Mouse (Mus musculus) CH12.LX (cell line): Measurements from ENCODE around the gene Fgfrl1. TPM values are rescaled to one million over a fixed set of nuclear protein-coding genes. Genes with fewer than 3 reads are reported as not detected.

ENCODE experiments used
- DNase-seq: peaks from one replicate; pipeline ENCODE4 v3.0.0-alpha.2; 2013; ENCODE audit errors: extremely low read depth
- H3K27ac ChIP-seq: 2 replicates; pipeline ENCODE4 v1.5.1; 2012; ENCODE audit warnings: low read depth, mild to moderate bottlenecking, control low read depth, moderate library complexity; ENCODE audit not compliant: insufficient read depth
- H3K27me3 ChIP-seq: replicated peaks from 2 replicates; pipeline ENCODE3; 2012; ENCODE audit warnings: inconsistent platforms
- H3K36me3 ChIP-seq, 2 experiments: replicated peaks in 1 of 2; 2 replicates each; pipeline versions ENCODE3 to v1.6.1; 2012; ENCODE audit warnings: inconsistent platforms in 1 of 2, low read length in 1 of 2, mild to moderate bottlenecking in 1 of 2, mixed read lengths in 1 of 2, moderate library complexity in 1 of 2; ENCODE audit not compliant: control insufficient read depth in 1 of 2, insufficient read depth in 1 of 2
- H3K4me1 ChIP-seq, 2 experiments: 2 replicates each; pipeline ENCODE4 v1.6.1; 2012; ENCODE audit warnings: inconsistent platforms in 1 of 2, moderate library complexity in 1 of 2; ENCODE audit not compliant: insufficient read depth in 2 of 2, control insufficient read depth in 1 of 2
- H3K4me2 ChIP-seq: 2 replicates; pipeline ENCODE4 v1.6.1; 2012; ENCODE audit warnings: low read depth, mild to moderate bottlenecking, control low read depth; ENCODE audit not compliant: poor library complexity, insufficient read depth, severe bottlenecking
- H3K4me3 ChIP-seq, 3 experiments: fragments of 150-350 bp in 1 of 3; sonication (generic) in 1 of 3; replicated peaks in 1 of 3; 2 replicates each; pipeline versions ENCODE3 to v1.5.1; 2011 to 2012; ENCODE audit warnings: low read depth in 2 of 3, low read length in 2 of 3, mild to moderate bottlenecking in 2 of 3, moderate library complexity in 2 of 3, control low read depth in 1 of 3, improper control_type of control experiment in 1 of 3, inconsistent platforms in 1 of 3, mixed read lengths in 1 of 3; ENCODE audit not compliant: poor library complexity in 1 of 3
- H3K79me2 ChIP-seq: replicated peaks from 2 replicates; pipeline ENCODE4 v1.6.1; 2012; ENCODE audit warnings: mild to moderate bottlenecking, moderate library complexity; ENCODE audit not compliant: control insufficient read depth, poor library complexity, insufficient read depth, severe bottlenecking; ENCODE audit errors: extremely low read depth
- H3K9ac ChIP-seq: 2 replicates; pipeline ENCODE4 v1.6.1; 2012; ENCODE audit warnings: low read depth, mild to moderate bottlenecking, control low read depth, moderate library complexity; ENCODE audit not compliant: insufficient read depth
- H3K9me3 ChIP-seq: replicated peaks from 2 replicates; pipeline ENCODE3; 2012; ENCODE audit warnings: low read length, inconsistent platforms, mixed read lengths
- BHLHE40 ChIP-seq: IDR thresholded peaks from 2 replicates; pipeline ENCODE4 v1.6.1; 2011; ENCODE audit warnings: mild to moderate bottlenecking, low read depth, low read length, improper control_type of control experiment
- CHD1 ChIP-seq: IDR thresholded peaks from 2 replicates; pipeline ENCODE4 v1.6.1; 2012; ENCODE audit warnings: low read depth, low read length, improper control_type of control experiment, inconsistent platforms
- CHD2 ChIP-seq: IDR thresholded peaks from 2 replicates; pipeline ENCODE4 v1.6.1; 2011; ENCODE audit warnings: low read length, improper control_type of control experiment
- ELF1 ChIP-seq: IDR thresholded peaks from 2 replicates; pipeline ENCODE4 v1.6.1; 2014; ENCODE audit warnings: low read depth, mild to moderate bottlenecking, inconsistent platforms, low read length, improper control_type of control experiment
- GABPA ChIP-seq: IDR thresholded peaks from 2 replicates; pipeline ENCODE4 v1.6.1; 2012; ENCODE audit warnings: low read depth, low read length, improper control_type of control experiment, inconsistent platforms; ENCODE audit not compliant: insufficient replicate concordance
- IRF4 ChIP-seq: IDR thresholded peaks from 2 replicates; pipeline ENCODE4 v1.6.1; 2014; ENCODE audit warnings: low read depth, mild to moderate bottlenecking, inconsistent platforms, low read length, improper control_type of control experiment
- JUND ChIP-seq: conservative IDR thresholded peaks from 2 replicates; pipeline ENCODE4 v1.6.1; 2011; ENCODE audit warnings: low read depth, low read length, improper control_type of control experiment
- MAX ChIP-seq: IDR thresholded peaks from 2 replicates; pipeline ENCODE4 v1.6.1; 2011; ENCODE audit warnings: low read length, improper control_type of control experiment
- MAZ ChIP-seq: IDR thresholded peaks from 2 replicates; pipeline ENCODE4 v1.6.1; 2012; ENCODE audit warnings: low read depth, mild to moderate bottlenecking, inconsistent platforms, low read length, improper control_type of control experiment, moderate library complexity
- MEF2A ChIP-seq: IDR thresholded peaks from 2 replicates; pipeline ENCODE4 v1.6.1; 2014; ENCODE audit warnings: low read depth, mild to moderate bottlenecking, inconsistent platforms, low read length, improper control_type of control experiment, borderline replicate concordance
- NELFE ChIP-seq: IDR thresholded peaks from 2 replicates; pipeline ENCODE4 v1.6.1; 2011; ENCODE audit warnings: low read depth, low read length, improper control_type of control experiment
- NRF1 ChIP-seq: IDR thresholded peaks from 2 replicates; pipeline ENCODE4 v1.6.1; 2014; ENCODE audit warnings: low read depth, mild to moderate bottlenecking, inconsistent platforms, low read length, improper control_type of control experiment, moderate library complexity
- PAX5 ChIP-seq: IDR thresholded peaks from 2 replicates; pipeline ENCODE4 v1.6.1; 2012; ENCODE audit warnings: low read length, inconsistent platforms, mixed read lengths
- POLR2A ChIP-seq: IDR thresholded peaks from 2 replicates; pipeline ENCODE4 v1.6.1; 2011; ENCODE audit warnings: low read depth, mild to moderate bottlenecking, improper control_type of control experiment, low read length
- POLR2AphosphoS2 ChIP-seq: IDR thresholded peaks from 2 replicates; pipeline ENCODE4 v1.6.1; 2011; ENCODE audit warnings: low read depth, low read length, improper control_type of control experiment
- SIN3A ChIP-seq: IDR thresholded peaks from 2 replicates; pipeline ENCODE4 v1.6.1; 2012; ENCODE audit warnings: low read length, improper control_type of control experiment, inconsistent platforms
- SMC3 ChIP-seq: IDR thresholded peaks from 2 replicates; pipeline ENCODE4 v1.6.1; 2011; ENCODE audit warnings: low read depth, low read length, improper control_type of control experiment
- USF2 ChIP-seq: conservative IDR thresholded peaks from 2 replicates; pipeline ENCODE4 v1.6.1; 2011; ENCODE audit warnings: low read depth, low read length, improper control_type of control experiment
- ZNF384 ChIP-seq: IDR thresholded peaks from 2 replicates; pipeline ENCODE4 v1.6.1; 2012; ENCODE audit warnings: low read depth, low read length, improper control_type of control experiment, inconsistent platforms
- dilution Hi-C: fragments of 300-500 bp; cut with MboI; formaldehyde crosslinking; loops from 2 replicates; pipeline ENCODE4 v1.14.3; 2020; ENCODE audit warnings: low sequenced_read_pairs; ENCODE audit not compliant: extremely low pct_unique_long_range_greater_than_20kb, extremely low pct_ligation_motif_present
- in situ Hi-C: fragments of 300-500 bp; cut with MboI; formaldehyde crosslinking; loops from 3 replicates; pipeline ENCODE4 v1.14.3; 2019; ENCODE audit warnings: low sequenced_read_pairs, low pct_ligation_motif_present, low pct_unique_long_range_greater_than_20kb, mixed read lengths
- polyA plus RNA-seq: library from polyadenylated mRNA; unstranded; fragments of >175 nt; gene quantifications from 2 replicates; pipeline ENCODE4 v1.2.1, GENCODE M21; 2012; ENCODE audit warnings: low read depth; ENCODE audit not compliant: insufficient read length
- total RNA-seq, 2 experiments: library from RNA; depleted of rRNA; stranded (reverse); fragments of 300-350 nt in 1 of 2; fragments of >200 nt in 1 of 2; gene quantifications; 2 replicates each; pipeline ENCODE4 v1.2.3; 2012 to 2014

Fgfrl1 gene
- total and polyA plus RNA-seq, 3 experiments, result 0.17 to 0.64 (median 0.26) TPM

- Histone ChIP-seq H3K9me3 (no peaks in the 10 kb centered on the region), H3K9ac (no peak overlapping the region), H3K4me2 (no peak overlapping the region), H3K4me3 (no peak overlapping the region), H3K27me3 (peaks cover 32% of the 10 kb centered on the region)
- no peak for DNase-seq
- dilution Hi-C loops, result no loop called here
- in situ Hi-C loops, result no loop called here
- no peak for TF ChIP-seq NRF1
- TF ChIP-seq, all 38 proteins: peak for 0
- no peaks in the 10 kb centered on the region for H3K36me3 ChIP-seq
- no peaks in the 10 kb centered on the region for H3K79me2 ChIP-seq
- H3K4me1 ChIP-seq, result no peaks in the 10 kb centered on the region
- no peak overlapping the region for H3K27ac ChIP-seq
Observed at GRCm38 (mm10) chr5:108703754-108704626, 11.8 kb downstream of the Fgfrl1 start.

GRCm38 (mm10) chr5:108707758-108708157 lies 15.6 kb downstream of the Fgfrl1 start:
- Histone ChIP-seq H3K27me3 (peaks cover 10% of the 10 kb centered on the region), H3K4me3 (no peak overlapping the region), H3K4me1 (no peaks in the 10 kb centered on the region), H3K36me3 (no peaks in the 10 kb centered on the region), H3K4me2 (no peak overlapping the region), H3K27ac (no peak overlapping the region), H3K79me2 (no peaks in the 10 kb centered on the region), H3K9me3 (no peaks in the 10 kb centered on the region), H3K9ac (no peak overlapping the region)
- dilution Hi-C loops, result no loop called here
- TF ChIP-seq NELFE (no peak), USF2 (no peak), SMC3 (no peak), POLR2A (no peak), CHD2 (no peak)
- DNase-seq, result no peak
- in situ Hi-C loops, result no loop called here

GRCm38 (mm10) chr5:108708419-108708818 lies 16.2 kb downstream of the Fgfrl1 start:
- peaks cover 10% of the 10 kb centered on the region for H3K27me3 ChIP-seq
- H3K9ac ChIP-seq, result no peak overlapping the region
- in situ Hi-C loops (no loop called here), dilution Hi-C loops (no loop called here)
- H3K4me3 ChIP-seq, result no peak overlapping the region
- DNase-seq, result no peak
- no peaks in the 10 kb centered on the region for H3K36me3 ChIP-seq
- no peaks in the 10 kb centered on the region for H3K9me3 ChIP-seq
- no peaks in the 10 kb centered on the region for H3K79me2 ChIP-seq
- no peak overlapping the region for H3K27ac ChIP-seq
- no peaks in the 10 kb centered on the region for H3K4me1 ChIP-seq
- TF ChIP-seq SIN3A (no peak), NRF1 (no peak), MAZ (no peak), NELFE (no peak), MEF2A (no peak), BHLHE40 (no peak), MAX (no peak), PAX5 (no peak), IRF4 (no peak), ELF1 (no peak), CHD1 (no peak), POLR2AphosphoS2 (no peak), GABPA (no peak), JUND (no peak), CHD2 (no peak), ZNF384 (no peak), POLR2A (no peak), SMC3 (no peak)
- no peak overlapping the region for H3K4me2 ChIP-seq
